Mouse (Mus musculus) stomach, embryonic 14.5 days (tissue): ENCODE data around the gene Grap. TPM values are rescaled to one million over a fixed set of nuclear protein-coding genes. Genes with fewer than 3 reads are reported as not detected.

Source experiments
- ATAC-seq: fragments of 200-750 bp; cut with Nextera tagmentation; 2 replicates; pipeline ENCODE4 v1.8.0; 2017; ENCODE audit warnings: low read depth, moderate TSS enrichment; ENCODE audit not compliant: insufficient number of reproducible peaks, insufficient read depth, low FRiP score
- H3K27ac ChIP-seq: fragments of 300-500 bp; sonication (generic); 2 replicates; pipeline ENCODE4 v1.5.1; 2014; ENCODE audit warnings: mild to moderate bottlenecking, low read length, moderate library complexity, mixed read lengths
- H3K27me3 ChIP-seq: fragments of 300-500 bp; sonication (generic); 2 replicates; pipeline ENCODE4 v1.6.1; 2014; ENCODE audit warnings: low read length, control low read depth, mixed read lengths; ENCODE audit not compliant: control insufficient read depth, insufficient read depth
- H3K36me3 ChIP-seq: fragments of 300-500 bp; sonication (generic); 2 replicates; pipeline ENCODE4 v1.6.1; 2014; ENCODE audit warnings: mild to moderate bottlenecking, control low read depth, low read length, moderate library complexity, mixed read lengths; ENCODE audit not compliant: control insufficient read depth, insufficient read depth
- H3K4me1 ChIP-seq: fragments of 300-500 bp; sonication (generic); 2 replicates; pipeline ENCODE4 v1.6.1; 2014; ENCODE audit warnings: low read length, control low read depth, mixed read lengths; ENCODE audit not compliant: control insufficient read depth, insufficient read depth
- H3K4me2 ChIP-seq: fragments of 300-500 bp; sonication (generic); replicated peaks from 2 replicates; pipeline ENCODE4 v1.6.1; 2014; ENCODE audit warnings: low read depth, low read length, control low read depth
- H3K4me3 ChIP-seq: fragments of 300-500 bp; sonication (generic); 2 replicates; pipeline ENCODE4 v1.5.1; 2014; ENCODE audit warnings: low read depth, low read length, control low read depth
- H3K9ac ChIP-seq: fragments of 300-500 bp; sonication (generic); replicated peaks from 2 replicates; pipeline ENCODE4 v1.6.1; 2014; ENCODE audit warnings: low read depth, mild to moderate bottlenecking, control low read depth, low read length, moderate library complexity, mixed read lengths
- H3K9me3 ChIP-seq: fragments of 300-500 bp; sonication (generic); 2 replicates; pipeline ENCODE4 v1.6.1; 2016; ENCODE audit warnings: low read depth, low read length, control low read depth; ENCODE audit not compliant: control insufficient read depth
- WGBS: fragments of 180-500 bp; shearing (Covaris S2); extraction: QIAGEN DNeasy Blood & Tissue Kit; methylation state at CpG from one replicate; pipeline ENCODE4 v1.1.7; 2014; 5-methylcytosine and 5-hydroxymethylcytosine counted together
- polyA plus RNA-seq: library from polyadenylated mRNA; unstranded; fragments of >200 nt; fragmentation: Nextera tagmentation; extraction: Ambion mirVana; gene quantifications from 2 replicates; pipeline ENCODE4 v1.2.1, GENCODE M21; 2014

Gene Grap
- polyA plus RNA-seq, 1 experiment from 2014 or later, result 7.1 TPM

GRCm38 (mm10) chr11:61649163-61649580 is 3.9 kb upstream of the Grap start:
- WGBS, result 88% methylated on average over 5 of the region's 5 CpGs
- Histone ChIP-seq H3K36me3 (no peaks in the 10 kb centered on the region), H3K4me3 (no peak overlapping the region), H3K27me3 (no peaks in the 10 kb centered on the region), H3K4me1 (peaks cover 5% of the 10 kb centered on the region; the same call in 1 of the 2 replicates), H3K27ac (no peak overlapping the region), H3K9me3 (no peaks in the 10 kb centered on the region), H3K9ac (no peak overlapping the region), H3K4me2 (no peak overlapping the region)
- ATAC-seq, result no peak

- Histone ChIP-seq H3K4me2 (no peak overlapping the region), H3K36me3 (no peaks in the 10 kb centered on the region), H3K9ac (no peak overlapping the region), H3K27ac (no peak overlapping the region), H3K4me1 (peaks cover 2% of the 10 kb centered on the region; the same call in 1 of the 2 replicates), H3K27me3 (no peaks in the 10 kb centered on the region), H3K4me3 (no peak overlapping the region), H3K9me3 (no peaks in the 10 kb centered on the region)
- 81% methylated on average over 4 of the region's 4 CpGs for WGBS
- no peak for ATAC-seq
These were observed 3.4 kb upstream of the Grap start for GRCm38 (mm10) chr11:61649626-61650025.

- Histone ChIP-seq H3K4me3 (no peak overlapping the region), H3K27ac (no peak overlapping the region), H3K4me2 (no peak overlapping the region), H3K4me1 (no peaks in the 10 kb centered on the region), H3K27me3 (no peaks in the 10 kb centered on the region), H3K36me3 (no peaks in the 10 kb centered on the region), H3K9me3 (no peaks in the 10 kb centered on the region), H3K9ac (no peak overlapping the region)
- WGBS, result 76% methylated on average over 9 of the region's 9 CpGs
- ATAC-seq, result no peak
These were observed 2.4 kb upstream of the Grap start for GRCm38 (mm10) chr11:61650470-61651265.

GRCm38 (mm10) chr11:61652216-61652615 is 849 bp upstream of the Grap start:
- H3K27ac ChIP-seq, result no peak overlapping the region
- no peaks in the 10 kb centered on the region for H3K27me3 ChIP-seq
- H3K9me3 ChIP-seq, result no peaks in the 10 kb centered on the region
- H3K4me1 ChIP-seq, result no peaks in the 10 kb centered on the region
- no peak overlapping the region for H3K4me2 ChIP-seq
- no peak overlapping the region for H3K4me3 ChIP-seq
- no peak for ATAC-seq
- no peak overlapping the region for H3K9ac ChIP-seq
- WGBS, result 87% methylated on average over 5 of the region's 5 CpGs
- no peaks in the 10 kb centered on the region for H3K36me3 ChIP-seq

GRCm38 (mm10) chr11:61653568-61653967 is 503 bp downstream of the Grap start:
- 66% methylated on average over 2 of the region's 2 CpGs for WGBS
- Histone ChIP-seq H3K4me1 (no peaks in the 10 kb centered on the region), H3K27me3 (no peaks in the 10 kb centered on the region), H3K27ac (no peak overlapping the region), H3K9ac (no peak overlapping the region), H3K9me3 (no peaks in the 10 kb centered on the region), H3K36me3 (no peaks in the 10 kb centered on the region), H3K4me3 (no peak overlapping the region), H3K4me2 (no peak overlapping the region; the same call in 1 of the 2 replicates)
- no peak for ATAC-seq

GRCm38 (mm10) chr11:61654786-61655311 is 1.8 kb downstream of the Grap start:
- WGBS, result 89% methylated on average over 4 of the region's 4 CpGs
- Histone ChIP-seq H3K4me3 (no peak overlapping the region), H3K27ac (no peak overlapping the region), H3K4me2 (no peak overlapping the region), H3K9me3 (no peaks in the 10 kb centered on the region), H3K27me3 (no peaks in the 10 kb centered on the region), H3K9ac (no peak overlapping the region), H3K4me1 (no peaks in the 10 kb centered on the region), H3K36me3 (no peaks in the 10 kb centered on the region)
- ATAC-seq, result no peak

- no peak for ATAC-seq
- Histone ChIP-seq H3K9me3 (no peaks in the 10 kb centered on the region), H3K4me3 (no peak overlapping the region), H3K27me3 (no peaks in the 10 kb centered on the region), H3K4me2 (no peak overlapping the region), H3K9ac (no peak overlapping the region), H3K36me3 (no peaks in the 10 kb centered on the region), H3K4me1 (no peaks in the 10 kb centered on the region), H3K27ac (no peak overlapping the region)
- WGBS, result 66% methylated on average over 4 of the region's 4 CpGs
These were observed 2.6 kb downstream of the Grap start for GRCm38 (mm10) chr11:61655649-61656048.

GRCm38 (mm10) chr11:61656148-61656850 is 3.2 kb downstream of the Grap start:
- Histone ChIP-seq H3K27ac (no peak overlapping the region), H3K36me3 (no peaks in the 10 kb centered on the region), H3K4me3 (no peak overlapping the region), H3K4me1 (no peaks in the 10 kb centered on the region), H3K9me3 (no peaks in the 10 kb centered on the region), H3K9ac (no peak overlapping the region), H3K4me2 (no peak overlapping the region), H3K27me3 (no peaks in the 10 kb centered on the region)
- no peak for ATAC-seq
- WGBS, result 66% methylated on average over 6 of the region's 6 CpGs
